Mouse (Mus musculus) adrenal gland, postnatal 14 days (tissue): ENCODE data around the gene Metap1d. TPM values are rescaled to one million over a fixed set of nuclear protein-coding genes. Genes with fewer than 3 reads are reported as not detected.

Experiments used
- DNase-seq: peaks from one replicate; pipeline ENCODE4 v3.0.0; 2021; ENCODE audit warnings: mixed read lengths
- long read RNA-seq, 2 experiments: library from polyadenylated mRNA; stranded (forward); transcript quantifications; one replicate each; pipeline ENCODE4 v2.0.0; 2021
- total RNA-seq: library from RNA; stranded (reverse); gene quantifications from 2 replicates; pipeline ENCODE4 v1.2.3, GENCODE M21; 2021

Metap1d gene
- total RNA-seq: 36.3 and 36.5 TPM in 2 replicates
- long read RNA-seq, experiment 1, transcript Metap1d-201 (10 exons, 1,321 nt): major isoform, 19 of 40 reads
- long read RNA-seq, experiment 1, partial matches to known transcripts: 4 of 40 reads
- long read RNA-seq, experiment 1, other reads (novel, unspliced or antisense): 14 of 40 reads
- long read RNA-seq, experiment 2, transcript Metap1d-201 (10 exons, 1,321 nt): major isoform, 17 of 32 reads
- long read RNA-seq, experiment 2, partial matches to known transcripts: 5 of 32 reads
- long read RNA-seq, experiment 2, other reads (novel, unspliced or antisense): 9 of 32 reads

DNA sequence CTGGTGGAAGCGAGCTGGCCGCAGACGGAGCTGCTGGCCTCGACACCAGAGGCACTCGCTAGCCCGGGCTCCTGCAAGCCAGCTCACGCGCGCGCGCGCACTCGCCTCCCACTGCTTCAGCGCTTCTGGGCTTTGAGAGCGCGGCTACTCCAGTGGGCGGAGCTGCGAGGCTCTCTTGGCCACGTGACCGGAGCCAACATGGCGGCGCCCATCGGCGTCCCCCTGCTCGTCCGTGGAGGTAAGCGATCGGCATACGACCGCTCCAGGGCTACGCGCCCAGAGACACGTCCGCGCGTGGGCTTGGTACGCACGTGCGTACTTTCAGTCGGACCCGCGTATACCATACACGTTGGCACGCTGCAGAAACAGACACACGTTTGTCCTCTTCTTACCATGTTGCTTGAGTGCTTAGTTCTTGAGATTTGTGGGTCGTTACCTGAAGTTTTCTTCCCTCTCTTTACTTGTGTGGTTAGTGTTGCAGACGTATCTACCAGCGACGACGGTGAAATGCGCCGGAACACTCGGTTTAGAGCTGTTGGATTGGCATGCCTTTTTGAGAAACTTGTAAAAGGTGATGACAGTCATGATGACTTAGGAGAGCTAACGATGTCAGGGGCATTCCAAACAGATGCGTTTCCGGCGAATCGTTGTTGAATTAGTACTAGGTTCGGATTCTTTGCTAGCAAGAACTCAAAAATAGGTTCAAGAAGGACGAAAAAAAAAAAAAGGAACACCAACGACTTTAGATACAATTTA, at the start of gene Metap1d:
Gene Metap1d, plus strand, starts transcription at position 116 of the 756 bp plus-strand sequence.
- DNase-seq: peak; percentile 96

DNA sequence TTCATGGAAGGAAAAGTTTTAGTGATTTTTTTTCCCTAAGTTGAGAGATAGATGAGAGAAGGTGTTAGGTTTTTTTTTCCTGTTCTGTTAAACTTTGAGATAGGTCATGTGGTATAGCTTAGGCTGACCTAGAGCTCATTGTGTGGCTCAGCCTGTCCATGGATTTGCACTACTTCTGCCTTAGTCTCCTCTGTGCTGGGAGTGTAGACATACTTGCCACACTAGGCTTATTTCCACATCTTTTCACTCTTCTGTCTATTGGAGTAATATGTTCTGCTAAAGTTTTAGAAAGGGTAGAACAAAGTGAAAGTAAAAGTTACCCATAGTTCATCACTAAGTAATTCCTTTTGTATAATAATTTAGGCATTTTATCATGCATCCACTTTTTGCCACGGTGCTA, 47.5 kb upstream of the Metap1d start:
- no peak for DNase-seq

DNA sequence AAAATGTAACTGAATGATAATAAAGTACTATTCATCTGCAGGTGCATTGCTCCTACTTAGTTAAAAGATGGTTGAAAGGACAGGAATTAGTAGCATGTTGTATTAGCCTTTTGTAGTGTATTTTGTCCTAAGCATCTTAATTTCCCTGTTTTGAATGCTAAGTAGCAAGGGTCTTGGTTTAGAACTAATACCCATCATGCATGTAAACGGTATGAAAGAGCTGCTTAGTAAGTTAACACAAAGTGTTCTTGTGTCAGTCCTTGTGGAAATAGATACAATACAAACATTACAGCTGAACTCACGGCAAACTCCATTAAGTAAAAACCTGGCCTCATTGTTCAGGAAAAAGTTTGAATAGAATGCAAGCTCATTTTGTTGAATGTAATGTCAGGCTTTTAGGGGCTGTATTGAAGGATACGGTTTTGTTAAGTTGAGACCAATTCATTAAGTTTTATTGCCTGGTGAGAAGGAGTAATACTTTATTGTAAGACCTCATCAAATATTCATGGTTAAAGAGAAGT, 34.3 kb upstream of the Metap1d start:
- DNase-seq: no peak

DNA sequence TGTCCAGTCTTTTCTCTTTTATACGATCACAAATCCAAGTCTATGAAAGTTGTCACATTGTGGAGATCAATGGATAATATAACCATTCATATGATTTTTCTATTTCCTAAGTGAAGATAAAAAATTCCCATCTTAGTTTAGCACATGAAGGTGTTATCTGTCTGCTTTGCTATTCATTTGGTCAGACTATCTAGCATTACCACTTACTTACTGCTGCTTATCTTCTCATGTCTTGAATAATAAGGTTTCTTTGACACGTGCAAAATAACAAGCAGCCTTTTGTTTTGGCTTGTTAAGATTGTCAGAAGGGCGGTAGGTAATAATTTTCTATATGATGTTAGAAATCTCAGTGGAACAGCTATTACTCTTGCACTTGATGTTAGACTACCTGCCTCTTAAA, 33.7 kb upstream of the Metap1d start:
- DNase-seq: no peak

DNA sequence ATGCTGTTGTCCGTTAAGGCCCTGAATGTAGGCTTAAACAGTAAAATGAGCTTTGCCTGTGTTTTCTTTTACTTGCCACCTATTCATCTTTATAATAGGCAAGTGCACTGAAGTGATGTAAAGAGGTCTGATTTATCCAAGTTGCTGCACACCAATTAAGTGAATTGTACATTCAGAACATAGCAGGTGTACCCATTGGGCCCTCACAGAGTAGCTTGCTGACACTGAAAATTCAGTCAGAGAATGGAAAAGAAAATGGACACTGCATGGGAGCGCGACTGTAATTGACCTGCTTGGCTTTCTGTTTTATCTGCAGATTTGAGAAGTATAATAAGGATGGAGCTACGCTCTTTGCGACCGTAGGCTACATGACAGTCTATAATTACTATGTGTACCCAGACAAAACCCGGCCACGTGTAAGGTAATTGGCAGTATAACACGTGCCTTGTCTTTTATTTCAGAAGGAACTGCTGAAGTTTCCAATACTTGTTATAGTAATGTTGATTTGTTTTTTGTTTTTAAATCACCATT, 32.1 kb upstream of the Metap1d start:
- no peak for DNase-seq

DNA sequence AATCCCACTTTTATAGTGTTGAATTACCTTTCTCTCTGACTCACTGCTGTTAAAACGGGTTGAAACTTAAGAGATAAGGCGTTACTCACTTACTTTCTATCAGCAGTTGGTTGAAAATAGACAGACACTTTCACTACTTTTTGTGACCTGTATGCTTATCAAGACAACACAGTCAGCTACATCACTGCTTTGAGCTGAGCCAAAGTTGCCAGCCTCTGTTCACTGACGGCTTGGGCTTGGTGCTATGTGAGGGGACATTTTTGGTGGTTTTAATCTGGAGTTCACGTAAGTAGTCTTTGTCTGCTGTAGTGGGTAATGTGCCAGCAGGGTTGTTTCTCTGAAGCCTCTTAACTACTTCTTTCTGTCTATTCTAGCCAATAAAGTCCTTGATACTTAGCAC, 28.5 kb upstream of the Metap1d start:
- DNase-seq: no peak

DNA sequence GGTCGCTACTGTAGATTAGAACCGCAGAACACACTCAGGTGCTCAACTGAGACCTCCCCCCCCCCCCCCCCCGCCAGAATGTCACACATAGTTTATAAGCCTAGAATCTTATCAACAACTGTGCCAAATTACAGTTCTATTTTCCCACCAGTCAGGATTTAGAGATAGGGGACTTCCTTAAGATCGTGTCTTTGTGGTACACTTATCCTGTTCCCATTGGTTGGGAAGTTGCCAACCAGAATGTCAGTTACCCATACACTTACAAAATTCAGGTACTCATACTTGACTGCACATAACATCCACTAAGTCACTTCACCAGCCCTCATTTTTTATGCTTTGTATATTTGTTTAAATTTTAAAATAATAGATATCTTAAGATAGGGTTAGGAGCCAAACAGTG, 17.6 kb upstream of the Metap1d start:
- no peak for DNase-seq

DNA sequence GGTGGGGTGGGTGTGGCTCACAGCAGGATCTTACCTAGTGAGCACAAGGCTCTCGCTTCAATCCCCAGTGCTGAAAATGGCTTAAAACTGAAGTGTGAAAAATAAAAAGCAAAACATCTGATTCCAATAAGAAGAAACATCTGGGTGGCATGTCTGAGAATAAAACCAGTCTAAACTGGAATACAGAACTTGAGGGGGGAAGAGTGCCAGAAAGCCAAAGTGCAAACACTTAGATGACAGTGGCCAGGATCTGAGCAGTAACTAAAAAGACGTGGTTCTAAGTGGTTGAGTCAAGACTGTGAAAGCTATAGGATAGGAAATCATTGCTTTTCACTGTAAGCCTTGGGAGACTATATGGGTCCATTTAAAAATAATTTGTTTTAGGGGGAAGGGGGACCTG, 9.7 kb upstream of the Metap1d start:
- DNase-seq: no peak

DNA sequence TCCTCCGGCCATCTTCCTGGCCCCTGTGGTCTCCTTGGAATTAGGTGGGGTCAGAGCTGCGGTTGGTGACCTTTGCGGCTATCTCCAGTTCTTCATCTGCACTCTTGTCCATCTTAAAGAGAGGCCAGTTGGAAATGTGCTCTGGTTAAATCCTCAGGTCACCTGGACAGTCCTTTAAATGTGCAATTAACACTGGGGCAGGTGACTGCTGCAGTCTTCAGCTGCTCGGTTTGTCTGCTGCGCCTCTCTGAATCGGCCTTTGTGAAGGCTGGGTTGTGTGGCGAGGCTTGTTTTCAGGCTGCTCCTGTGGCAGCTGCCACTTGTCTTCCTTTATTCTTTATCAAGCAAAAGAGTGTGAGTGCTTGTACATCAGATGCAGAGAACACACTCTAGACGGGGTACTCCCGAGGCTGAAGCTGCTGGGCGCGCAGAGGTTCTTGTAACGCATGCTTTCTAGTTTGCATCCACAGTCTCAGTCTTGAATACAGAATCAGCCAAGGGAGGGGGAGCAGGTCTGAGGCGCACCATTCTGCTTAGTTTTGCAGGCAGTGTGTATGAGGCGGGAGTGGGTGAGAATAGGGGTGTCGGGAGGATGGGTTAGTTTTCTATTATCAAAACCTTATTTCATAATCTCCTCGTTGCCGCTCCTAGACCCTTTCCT, 7.4 kb upstream of the Metap1d start:
- no peak for DNase-seq

DNA sequence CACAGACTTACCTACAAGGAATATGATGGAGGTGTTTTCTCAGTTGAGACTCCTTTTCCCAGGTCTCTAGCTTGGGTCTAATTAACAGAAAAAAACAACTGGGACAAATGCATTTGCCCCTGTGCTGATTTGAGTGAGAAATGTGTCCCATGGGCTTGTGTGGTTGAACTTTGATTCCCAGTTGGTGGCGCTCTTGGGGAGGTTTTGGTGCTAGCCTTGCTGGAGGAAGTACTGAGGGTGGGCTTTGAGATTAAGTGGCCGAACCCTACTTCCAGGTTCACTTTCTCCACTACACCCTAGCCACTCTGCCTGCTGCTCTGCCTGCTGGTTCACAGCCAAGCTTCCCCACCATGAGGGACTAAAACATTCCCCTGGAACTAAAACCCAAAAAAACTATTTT, 3.5 kb upstream of the Metap1d start:
- no peak for DNase-seq

DNA sequence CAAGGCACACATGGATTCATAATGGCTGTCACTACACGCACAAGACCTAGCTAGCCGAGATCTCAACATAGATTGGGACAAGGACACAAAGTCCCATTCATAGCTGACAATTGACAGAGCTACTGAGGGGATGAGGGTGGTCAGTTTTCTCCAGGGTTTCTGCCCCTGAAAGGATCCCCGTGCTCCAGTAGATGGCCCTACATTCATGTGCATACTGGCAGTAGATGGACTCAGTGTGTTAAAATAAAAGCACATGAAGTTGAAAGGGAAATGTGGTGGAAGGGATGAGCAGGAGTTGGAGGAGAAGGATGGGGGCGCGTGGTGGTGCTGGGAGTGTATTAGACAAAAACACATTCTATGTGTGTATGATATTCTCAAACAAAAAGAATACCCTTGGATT, 1.3 kb upstream of the Metap1d start:
- DNase-seq: no peak

DNA sequence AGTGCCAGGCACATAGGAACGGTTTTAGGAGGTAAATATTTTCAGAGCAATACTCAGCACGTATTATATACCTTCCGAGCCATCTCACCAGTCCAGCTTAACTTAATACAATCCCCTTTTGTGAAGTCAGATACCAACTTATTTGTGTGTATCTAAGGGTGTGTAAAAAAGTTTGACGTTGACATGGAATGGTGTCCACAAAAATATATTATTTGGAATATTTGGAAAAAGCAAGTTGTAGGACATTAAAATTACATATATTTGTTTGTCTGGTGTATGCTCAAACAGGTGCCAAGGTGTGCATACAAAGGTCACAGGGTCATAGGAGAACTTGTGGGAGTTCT, 813 bp downstream of the Metap1d start:
- no peak for DNase-seq

DNA sequence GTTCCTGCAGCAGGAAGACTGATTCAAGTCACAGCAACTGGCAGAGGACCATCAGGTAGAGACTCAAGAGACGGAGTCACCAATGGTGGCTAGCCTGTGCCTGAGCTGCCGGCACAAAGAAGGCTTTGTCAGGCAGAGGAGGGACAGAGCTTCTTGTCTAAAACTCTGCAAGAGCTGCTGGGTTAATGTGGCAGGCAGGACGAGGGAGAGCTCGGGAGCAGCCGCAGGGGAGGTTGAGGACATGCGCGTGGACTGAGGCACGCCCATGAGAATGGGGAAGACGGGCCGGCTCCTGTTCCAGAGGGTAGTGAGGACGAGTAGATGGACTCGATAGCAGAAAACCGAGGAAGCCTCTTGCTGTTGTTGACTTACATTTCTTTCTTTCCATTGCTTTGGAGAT, 5.5 kb downstream of the Metap1d start:
- DNase-seq: no peak

DNA sequence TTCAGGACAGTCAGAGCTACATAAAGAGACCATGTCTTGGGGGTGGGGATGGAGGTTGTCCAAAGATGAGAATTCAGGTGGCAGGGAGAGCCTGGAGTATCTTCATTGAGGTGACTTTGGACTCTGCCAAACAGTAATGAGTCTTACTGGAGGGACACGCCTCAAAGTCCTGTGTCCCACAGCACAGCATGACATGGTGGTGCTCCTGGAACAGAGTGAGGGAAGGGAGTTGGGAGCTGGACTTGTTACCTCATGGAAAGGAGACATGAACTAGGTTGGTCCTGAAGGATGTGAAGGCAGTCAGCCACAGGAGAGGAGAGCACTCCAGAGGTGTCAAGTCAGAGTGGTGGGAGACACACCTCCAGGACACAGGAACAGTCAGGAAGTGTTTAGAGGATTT, 6.6 kb downstream of the Metap1d start:
- DNase-seq: no peak

DNA sequence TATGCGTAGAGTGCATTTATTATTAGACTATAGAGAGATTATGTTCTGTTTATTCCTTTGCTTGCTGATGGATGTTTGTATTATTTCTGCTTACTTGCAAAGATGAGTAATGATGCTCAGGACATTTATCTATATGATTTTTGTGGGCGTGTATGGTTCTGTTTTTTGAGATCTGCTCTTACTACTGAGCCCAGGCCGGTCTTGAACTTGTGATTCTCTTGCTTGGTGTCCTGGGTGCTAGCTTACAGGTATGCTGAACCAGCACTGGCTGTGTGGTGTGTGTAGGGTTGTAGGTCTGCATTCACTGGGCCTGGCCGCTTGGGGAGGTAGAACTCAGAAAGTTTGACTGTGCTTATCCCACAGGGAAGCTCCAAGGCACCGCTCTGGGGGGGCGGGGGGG, 8.1 kb downstream of the Metap1d start:
- no peak for DNase-seq

DNA sequence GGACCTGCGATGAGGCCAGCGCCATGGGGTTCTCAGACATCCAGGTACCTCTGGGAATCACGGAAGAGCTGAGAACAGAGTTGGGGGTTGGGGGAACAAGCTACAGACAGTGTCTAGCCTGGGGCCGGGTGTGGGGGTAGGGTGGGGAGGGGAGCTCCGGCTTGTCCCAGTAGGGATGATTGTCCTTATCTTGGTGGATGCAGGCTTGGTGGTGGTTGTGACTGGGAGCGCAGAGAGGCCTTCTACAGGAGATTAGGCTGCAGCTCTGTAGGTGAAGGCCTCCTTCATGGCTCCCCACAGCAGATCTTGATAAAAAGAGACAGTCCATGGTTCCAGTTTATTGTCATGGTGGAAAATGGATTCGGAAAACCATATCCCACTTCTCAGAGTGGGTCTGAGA, 8.5 kb downstream of the Metap1d start:
- DNase-seq: no peak

DNA sequence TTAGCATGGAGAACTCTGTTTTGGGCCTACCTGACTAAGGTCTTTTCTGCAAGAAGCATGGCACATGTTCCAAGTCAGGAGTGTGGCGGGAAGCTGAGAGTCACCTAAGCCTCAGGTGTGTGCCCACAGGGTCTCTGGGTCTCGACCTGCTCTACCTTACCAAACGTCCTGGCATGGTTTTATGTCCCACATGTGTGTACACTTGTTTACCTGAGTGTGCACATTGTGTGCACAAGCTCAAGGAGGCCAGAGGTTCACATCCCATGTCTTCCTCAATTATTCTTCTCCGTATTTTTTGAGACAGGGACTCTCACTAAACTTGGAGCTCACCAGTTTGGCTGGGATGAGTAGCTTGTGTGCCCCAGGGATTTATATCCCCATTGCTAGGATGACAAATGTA, 9.0 kb downstream of the Metap1d start:
- DNase-seq: no peak

DNA sequence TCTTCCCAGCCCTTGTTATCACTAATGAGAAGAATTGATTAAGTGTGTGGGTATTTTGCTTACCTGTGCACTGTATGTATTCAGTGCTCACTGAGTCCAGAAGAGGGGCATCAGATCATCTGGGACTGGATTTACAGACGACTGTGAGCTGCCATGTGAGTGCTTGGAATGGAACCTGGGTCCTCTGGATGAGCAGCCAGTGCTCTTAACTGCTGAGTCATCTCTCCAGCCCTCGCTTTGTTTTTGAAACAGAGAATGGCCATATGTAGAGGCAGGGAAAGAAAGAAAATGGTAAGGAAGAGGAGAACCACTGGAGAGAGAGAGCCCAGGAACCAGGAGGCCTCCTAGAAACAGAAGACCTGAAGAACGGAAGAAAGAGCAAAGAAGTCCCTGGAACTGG, 9.5 kb downstream of the Metap1d start:
- DNase-seq: no peak

DNA sequence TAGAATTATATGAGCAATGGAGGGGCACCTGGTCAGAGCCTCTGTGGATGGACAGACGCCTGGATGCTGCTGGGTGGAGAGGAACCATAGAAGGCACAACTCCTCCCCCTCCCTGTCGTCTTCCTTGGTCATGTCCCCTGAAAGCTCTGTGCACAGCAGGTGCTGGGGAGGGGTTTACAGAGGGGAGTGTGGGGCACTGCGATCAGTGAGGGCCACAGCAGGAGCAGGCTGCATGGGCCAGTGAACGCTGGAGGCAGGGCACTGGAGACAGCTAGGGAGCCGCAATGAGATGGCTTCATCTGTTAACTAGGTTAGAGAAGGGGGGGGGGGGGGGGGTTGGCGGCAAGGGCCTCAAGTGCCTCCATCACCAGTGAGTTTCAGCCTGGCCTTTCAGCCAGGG, 13.0 kb downstream of the Metap1d start:
- no peak for DNase-seq

DNA sequence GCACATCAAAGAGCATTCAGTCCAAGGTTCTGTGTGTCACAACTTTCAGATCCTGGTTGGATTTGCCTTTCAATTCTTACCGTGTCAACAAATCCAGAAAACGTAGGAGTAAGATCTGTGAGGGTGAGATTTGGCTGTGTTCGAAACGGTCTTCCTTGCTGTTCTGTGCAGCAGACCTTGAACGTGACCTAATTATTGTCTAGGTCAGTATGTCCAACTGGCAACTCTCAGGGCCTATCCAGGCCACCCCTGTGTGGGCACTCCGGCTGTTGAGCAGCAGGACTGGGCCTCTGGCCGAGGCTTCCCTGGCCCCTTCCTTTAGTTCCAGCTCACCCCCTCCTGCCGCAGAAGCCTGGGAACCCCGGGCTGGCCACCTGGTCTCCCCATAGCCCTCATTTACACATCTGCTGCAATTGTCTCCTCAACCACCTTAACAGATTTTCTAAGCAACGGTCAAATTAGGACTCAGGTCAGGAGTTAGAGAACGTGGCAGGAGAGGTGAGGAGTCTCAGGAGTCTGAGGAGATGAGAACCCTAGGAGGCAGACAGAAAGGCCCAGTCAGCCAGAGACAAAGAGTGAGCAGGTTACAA, 13.9 kb downstream of the Metap1d start:
- DNase-seq: peak; percentile 50

DNA sequence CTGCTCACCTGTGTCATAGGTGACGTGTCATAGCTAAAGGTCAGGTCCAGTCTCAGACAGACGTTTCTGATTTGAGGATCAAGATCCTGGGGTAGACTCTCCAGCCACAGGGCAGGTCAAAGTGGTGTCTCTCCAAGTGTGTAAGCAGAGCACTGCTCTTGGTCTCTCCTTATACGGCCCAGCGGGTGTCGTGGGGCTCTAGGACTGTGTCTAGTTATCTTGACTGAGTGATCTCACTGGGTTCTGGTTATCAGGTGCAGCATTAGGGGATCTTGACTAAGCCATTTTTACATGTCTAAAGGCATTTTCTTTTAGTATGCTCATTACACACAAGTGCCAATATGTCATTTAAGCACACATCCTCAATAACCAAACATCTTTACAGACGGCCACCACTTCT, 18.0 kb downstream of the Metap1d start:
- no peak for DNase-seq

DNA sequence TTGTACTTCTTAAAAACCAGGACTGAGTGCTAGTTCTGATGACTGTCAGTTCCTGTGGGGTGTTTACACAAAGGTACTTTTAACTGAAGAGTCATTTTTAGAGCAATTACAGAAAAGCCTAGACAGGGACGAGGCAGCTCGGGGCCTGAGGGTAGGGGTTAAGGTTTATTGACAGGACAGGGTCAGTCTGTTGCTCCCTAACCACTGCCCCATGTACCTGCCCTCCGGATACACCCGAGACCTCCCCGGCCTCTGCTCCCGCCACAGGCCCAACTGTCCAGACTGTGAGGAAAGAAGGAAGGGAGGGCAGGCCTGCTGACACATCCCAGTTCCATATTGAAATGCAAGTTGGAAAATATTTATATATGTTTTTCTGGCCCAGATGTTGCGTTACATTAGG, 20.8 kb downstream of the Metap1d start:
- DNase-seq: no peak

DNA sequence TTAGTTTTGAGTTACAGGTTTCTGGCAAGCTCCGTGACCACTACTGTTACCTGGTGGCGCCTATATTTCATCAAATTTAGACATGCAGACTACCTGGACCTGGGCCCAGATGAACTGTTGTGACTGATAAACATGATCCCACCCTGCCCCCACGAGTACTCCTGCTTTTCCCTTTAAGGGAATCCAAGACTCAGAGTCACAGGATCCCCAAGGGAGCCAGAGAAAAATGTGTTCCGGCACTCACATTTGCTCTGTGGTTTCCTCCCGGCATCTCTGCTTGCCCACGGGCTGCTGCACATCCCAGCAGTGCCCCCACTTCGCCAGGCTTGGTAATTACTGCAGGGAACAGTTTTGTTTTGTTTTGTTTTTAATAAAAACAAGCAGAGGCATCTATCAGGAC, 21.3 kb downstream of the Metap1d start:
- no peak for DNase-seq
